Mouse (Mus musculus) kidney, postnatal 0 days (tissue): ENCODE measurements around the gene Tasp1. TPM values are rescaled to one million over a fixed set of nuclear protein-coding genes. Genes with fewer than 3 reads are reported as not detected.

Source experiments
- ATAC-seq: fragments of 200-750 bp; cut with Nextera tagmentation; replicated peaks from 2 replicates; pipeline ENCODE4 v1.8.0; 2017; ENCODE audit warnings: low read depth, moderate number of reproducible peaks, moderate TSS enrichment, moderate library complexity; ENCODE audit not compliant: low FRiP score
- DNase-seq: peaks from one replicate; pipeline ENCODE4 v3.0.0-alpha.2; 2016; ENCODE audit warnings: low spot score
- H3K27ac ChIP-seq: fragments of 300-500 bp; sonication (generic); 2 replicates; pipeline ENCODE4 v1.5.1; 2014; ENCODE audit warnings: mild to moderate bottlenecking
- H3K27me3 ChIP-seq: fragments of 300-500 bp; sonication (generic); 2 replicates; pipeline ENCODE4 v1.6.1; 2014; ENCODE audit warnings: low read length, mixed read lengths; ENCODE audit not compliant: insufficient read depth
- H3K36me3 ChIP-seq: fragments of 300-500 bp; sonication (generic); 2 replicates; pipeline ENCODE4 v1.6.1; 2014; ENCODE audit warnings: low read length, mixed read lengths; ENCODE audit not compliant: insufficient read depth
- H3K4me1 ChIP-seq: fragments of 300-500 bp; sonication (generic); replicated peaks from 2 replicates; pipeline ENCODE4 v1.6.1; 2014; ENCODE audit warnings: antibody characterized with exemption, low read length, mixed read lengths; ENCODE audit not compliant: insufficient read depth
- H3K4me2 ChIP-seq: fragments of 300-500 bp; sonication (generic); 2 replicates; pipeline ENCODE4 v1.6.1; 2014; ENCODE audit warnings: mild to moderate bottlenecking, low read length, moderate library complexity, mixed read lengths
- H3K4me3 ChIP-seq: fragments of 300-500 bp; sonication (generic); replicated peaks from 2 replicates; pipeline ENCODE4 v1.5.1; 2014; ENCODE audit warnings: low read depth, low read length
- H3K9ac ChIP-seq: fragments of 300-500 bp; sonication (generic); 2 replicates; pipeline ENCODE4 v1.6.1; 2014; ENCODE audit warnings: low read depth, low read length
- H3K9me3 ChIP-seq: fragments of 300-500 bp; sonication (generic); replicated peaks from 2 replicates; pipeline ENCODE4 v1.6.1; 2016; ENCODE audit warnings: low read length, inconsistent platforms, mixed read lengths
- CTCF ChIP-seq: IDR thresholded peaks from 2 replicates; pipeline ENCODE4 v1.5.1; 2016; ENCODE audit warnings: antibody characterized with exemption, low read depth, mild to moderate bottlenecking, moderate library complexity
- WGBS: fragments of 180-500 bp; shearing (Covaris S2); extraction: QIAGEN DNeasy Blood & Tissue Kit; methylation state at CpG from one replicate; pipeline ENCODE4 v1.1.7; 2014; 5-methylcytosine and 5-hydroxymethylcytosine counted together
- polyA plus RNA-seq: library from polyadenylated mRNA; unstranded; fragments of >200 nt; fragmentation: Nextera tagmentation; extraction: Ambion mirVana; gene quantifications from 2 replicates; pipeline ENCODE4 v1.2.1, GENCODE M21; 2015

The Tasp1 gene
- 19.1 and 19.8 TPM in 2 replicates for polyA plus RNA-seq

DNA sequence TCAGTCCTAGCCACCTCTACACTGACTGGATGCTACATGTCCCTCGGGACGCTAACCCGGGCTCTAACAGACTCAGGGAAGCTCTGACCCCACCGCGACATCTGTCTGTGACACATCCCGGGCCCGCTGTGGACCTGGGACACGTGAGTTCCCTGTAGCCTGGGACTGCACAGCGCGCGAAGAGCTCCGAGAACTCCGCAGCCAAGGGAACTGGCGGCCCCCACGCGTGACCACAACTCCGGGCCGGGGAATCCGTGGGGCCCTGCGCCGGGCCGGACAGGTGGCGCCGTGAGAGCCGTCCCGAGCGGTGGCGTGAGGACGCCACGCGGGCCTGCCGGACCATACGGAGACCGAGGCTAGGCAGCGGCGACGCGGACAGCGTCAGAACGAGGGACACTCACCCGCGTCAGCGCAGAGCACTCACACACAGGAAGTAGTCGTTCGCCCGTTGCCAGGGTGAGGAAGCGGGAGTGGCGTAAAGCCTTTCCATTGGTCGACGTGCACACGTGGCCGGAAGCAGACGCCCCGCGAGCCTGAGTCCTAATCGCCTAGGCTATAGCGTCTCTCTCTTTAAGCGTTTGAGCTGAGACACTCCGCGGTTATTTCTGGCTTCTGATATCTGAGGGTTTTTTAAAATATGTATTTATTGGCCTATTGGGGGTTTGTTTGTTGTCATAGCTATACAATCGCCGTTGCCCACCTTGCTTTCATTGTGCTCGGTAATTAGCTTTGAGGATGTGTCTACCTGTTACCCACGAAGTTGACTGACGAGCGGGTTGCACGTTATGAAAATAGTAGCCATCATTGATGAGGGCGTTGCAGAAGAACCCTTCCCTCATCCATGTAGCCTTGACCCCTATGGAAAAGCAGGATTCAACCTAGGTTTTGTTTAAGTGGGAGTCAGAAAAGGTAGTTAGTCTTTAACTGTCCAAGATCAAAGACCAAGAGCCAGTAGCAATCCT, at the start of gene Tasp1:
Tasp1 (minus strand) TSS at position 453 of the 962 bp plus-strand sequence.
- Histone ChIP-seq H3K27me3 (no peaks in the 10 kb centered on the region), H3K9ac (peak within 1 kb of the TSS; percentile 86), H3K27ac (peak within 1 kb of the TSS; percentile 89), H3K36me3 (no peaks in the 10 kb centered on the region), H3K4me2 (peak within 1 kb of the TSS; percentile 55), H3K4me1 (0 out of 2 replicates have a peak, but pooled peaks cover 5% of the 10 kb centered on the region), H3K4me3 (peak within 1 kb of the TSS; percentile 68), H3K9me3 (no peaks in the 10 kb centered on the region)
- ATAC-seq (peak; percentile 100), DNase-seq (peak; percentile 98)
- no peak for TF ChIP-seq CTCF
- WGBS = under 1% methylated on average over 68 of the region's 68 CpGs

GRCm38 (mm10) chr2:140113851-140114250, 47.2 kb upstream of the Tasp1 start:
- ATAC-seq = no peak
- no peak overlapping the region for H3K9ac ChIP-seq
- no peak for DNase-seq
- H3K36me3 ChIP-seq = 0 out of 2 replicates have a peak, but pooled peaks cover under 1% of the 10 kb centered on the region
- H3K27ac ChIP-seq = no peak overlapping the region
- no peak for TF ChIP-seq CTCF
- H3K9me3 ChIP-seq = no peaks in the 10 kb centered on the region
- no peak overlapping the region for H3K4me2 ChIP-seq
- no peaks in the 10 kb centered on the region for H3K4me1 ChIP-seq
- no peak overlapping the region for H3K4me3 ChIP-seq
- no peaks in the 10 kb centered on the region for H3K27me3 ChIP-seq
- 90% methylated on average over 8 of the region's 8 CpGs for WGBS

DNA sequence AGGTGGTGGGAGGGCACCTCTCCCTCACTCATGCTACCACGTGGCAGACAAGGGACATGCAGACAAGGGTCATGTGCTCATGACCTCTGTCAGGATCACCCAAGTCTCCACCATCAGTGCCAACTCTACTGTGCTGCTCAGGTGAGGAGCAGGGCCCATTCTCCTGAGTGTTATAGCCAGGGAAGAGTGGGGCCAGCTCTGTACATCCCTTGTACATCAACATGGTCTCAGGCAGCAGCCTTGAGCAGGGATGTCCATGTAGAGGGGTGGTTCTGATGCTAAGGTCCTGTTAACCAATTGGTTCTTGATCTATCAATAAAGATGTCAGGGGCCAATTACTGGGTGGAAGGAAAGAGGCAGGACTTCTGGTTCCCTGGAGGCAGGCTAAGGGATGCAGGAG, 42.3 kb upstream of the Tasp1 start:
- Histone ChIP-seq H3K27ac (no peak overlapping the region), H3K4me1 (no peaks in the 10 kb centered on the region), H3K9me3 (no peaks in the 10 kb centered on the region), H3K4me2 (no peak overlapping the region), H3K36me3 (no peaks in the 10 kb centered on the region), H3K9ac (no peak overlapping the region), H3K27me3 (no peaks in the 10 kb centered on the region), H3K4me3 (no peak overlapping the region)
- ATAC-seq = no peak
- no peak for DNase-seq
- TF ChIP-seq CTCF = no peak
- 15% methylated on average over 1 of the region's 1 CpGs for WGBS

DNA sequence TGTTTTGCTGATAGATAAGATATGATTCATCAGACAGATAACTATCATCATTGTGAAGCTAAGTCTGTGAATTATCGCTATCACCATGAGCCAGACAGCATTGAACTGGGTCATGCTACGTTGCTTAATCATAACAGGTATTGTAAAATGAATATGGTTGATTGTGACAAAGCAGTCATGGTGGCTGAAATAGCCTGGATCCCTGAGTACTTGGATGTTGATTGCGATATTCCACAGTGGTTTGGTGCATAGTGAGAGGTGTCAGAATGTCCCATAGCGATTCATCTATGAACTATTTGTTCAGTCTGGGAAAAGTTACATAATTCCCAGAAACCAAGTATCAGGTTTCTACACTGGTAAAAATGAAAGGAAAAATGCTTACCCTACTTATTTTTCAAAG, 41.0 kb upstream of the Tasp1 start:
- TF ChIP-seq CTCF = no peak
- no peak for ATAC-seq
- Histone ChIP-seq H3K9ac (no peak overlapping the region), H3K27me3 (no peaks in the 10 kb centered on the region), H3K36me3 (no peaks in the 10 kb centered on the region), H3K4me2 (no peak overlapping the region), H3K4me1 (no peaks in the 10 kb centered on the region), H3K27ac (no peak overlapping the region), H3K9me3 (no peaks in the 10 kb centered on the region), H3K4me3 (no peak overlapping the region)
- DNase-seq = no peak
- 90% methylated on average over 4 of the region's 4 CpGs for WGBS

DNA sequence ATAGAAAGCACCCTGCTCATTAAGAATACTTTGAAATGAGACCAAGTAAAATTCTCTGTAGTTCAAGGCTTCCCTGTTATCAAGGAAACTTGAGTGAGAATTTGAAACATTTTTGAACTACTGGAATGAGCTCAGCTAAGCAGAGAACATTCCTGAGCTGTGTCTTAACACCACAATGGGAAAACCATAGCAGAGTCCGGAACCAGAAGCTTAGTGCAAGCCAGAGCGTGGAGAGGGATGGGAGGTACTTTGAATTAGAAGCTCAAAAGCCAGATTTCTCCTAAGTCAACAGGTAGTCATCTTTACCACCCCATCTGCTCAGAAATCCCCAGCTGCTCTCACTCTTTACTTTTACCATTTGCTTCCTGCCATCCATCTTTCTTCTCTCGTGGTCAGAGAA, 38.3 kb upstream of the Tasp1 start:
- Histone ChIP-seq H3K9me3 (no peaks in the 10 kb centered on the region), H3K4me3 (no peak overlapping the region), H3K9ac (no peak overlapping the region), H3K4me1 (no peaks in the 10 kb centered on the region), H3K4me2 (no peak overlapping the region), H3K27ac (no peak overlapping the region), H3K36me3 (no peaks in the 10 kb centered on the region), H3K27me3 (no peaks in the 10 kb centered on the region)
- 51% methylated on average over 3 of the region's 3 CpGs for WGBS
- DNase-seq = no peak
- TF ChIP-seq CTCF = no peak
- ATAC-seq = no peak

DNA sequence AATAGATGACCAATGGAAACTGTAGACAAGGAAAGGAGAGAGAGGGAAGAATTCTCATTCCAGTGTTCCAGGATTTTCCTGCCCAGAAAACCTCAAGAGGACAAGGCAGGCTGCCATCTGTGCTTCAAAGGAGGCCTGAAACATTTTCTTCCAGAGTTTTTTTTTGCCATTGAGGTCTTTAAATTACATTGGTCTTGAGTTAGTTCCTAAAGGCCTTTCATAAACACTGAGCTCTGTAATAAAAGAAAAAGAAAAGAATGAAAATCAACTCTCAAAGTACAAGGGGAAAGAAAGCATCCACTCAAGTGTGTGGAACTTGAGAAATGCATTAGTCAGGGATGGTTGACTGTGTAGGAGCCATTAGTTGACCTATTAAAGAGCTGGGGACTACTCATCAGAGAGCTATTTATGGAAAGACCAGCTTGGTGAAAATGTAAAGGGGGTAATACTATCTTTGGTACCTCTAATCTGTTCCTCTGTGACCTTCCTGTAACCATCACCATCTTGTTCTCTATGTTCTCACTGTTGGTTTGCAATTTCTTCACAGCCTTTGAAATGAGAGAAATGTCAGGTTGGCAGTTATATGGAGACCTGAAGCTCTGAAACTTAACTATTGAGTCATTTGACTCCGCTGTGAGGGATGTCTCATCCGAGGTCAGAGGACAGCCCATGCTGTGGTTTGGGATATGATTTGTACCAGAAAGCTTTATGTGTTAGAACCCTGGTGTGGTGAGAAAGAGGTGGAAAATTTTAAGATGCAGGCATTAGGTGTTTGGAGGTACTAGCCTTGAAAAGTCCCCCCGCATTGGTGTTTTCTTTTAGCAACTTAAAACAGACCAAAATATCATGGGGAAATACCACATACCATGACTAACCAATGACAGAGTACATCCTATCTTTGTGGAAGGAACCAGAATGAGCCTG, 34.2 kb upstream of the Tasp1 start:
- Histone ChIP-seq H3K4me2 (no peak overlapping the region), H3K36me3 (no peaks in the 10 kb centered on the region), H3K9me3 (no peaks in the 10 kb centered on the region), H3K4me1 (no peaks in the 10 kb centered on the region), H3K9ac (no peak overlapping the region), H3K4me3 (no peak overlapping the region), H3K27ac (no peak overlapping the region), H3K27me3 (no peaks in the 10 kb centered on the region)
- ATAC-seq (no peak), DNase-seq (peak; percentile 13)
- no peak for TF ChIP-seq CTCF
- 72% methylated on average over 3 of the region's 3 CpGs for WGBS
